Mouse (Mus musculus) embryonic facial prominence, embryonic 13.5 days (tissue): ENCODE data around the gene Crebl2. TPM values are rescaled to one million over a fixed set of nuclear protein-coding genes. Genes with fewer than 3 reads are reported as not detected.

Experiments used
- ATAC-seq: fragments of 200-750 bp; cut with Nextera tagmentation; 2 replicates; pipeline ENCODE4 v1.8.0; 2017; ENCODE audit warnings: low read depth; ENCODE audit not compliant: insufficient number of reproducible peaks, insufficient read depth, low FRiP score, low TSS enrichment
- H3K27ac ChIP-seq: fragments of 300-500 bp; sonication (generic); 2 replicates; pipeline ENCODE4 v1.5.1; 2015; ENCODE audit warnings: moderate library complexity, mild to moderate bottlenecking, inconsistent platforms
- H3K27me3 ChIP-seq: fragments of 300-500 bp; sonication (generic); 2 replicates; pipeline ENCODE4 v1.6.1; 2015; ENCODE audit warnings: mild to moderate bottlenecking, inconsistent platforms
- H3K36me3 ChIP-seq: fragments of 300-500 bp; sonication (generic); 2 replicates; pipeline ENCODE4 v1.6.1; 2015; ENCODE audit warnings: mild to moderate bottlenecking, inconsistent platforms
- H3K4me1 ChIP-seq: fragments of 300-500 bp; sonication (generic); 2 replicates; pipeline ENCODE4 v1.6.1; 2015; ENCODE audit warnings: inconsistent platforms
- H3K4me2 ChIP-seq: fragments of 300-500 bp; sonication (generic); 2 replicates; pipeline ENCODE4 v1.6.1; 2015; ENCODE audit warnings: moderate library complexity, mild to moderate bottlenecking, inconsistent platforms
- H3K4me3 ChIP-seq: fragments of 300-500 bp; sonication (generic); 2 replicates; pipeline ENCODE4 v1.5.1; 2015; ENCODE audit warnings: mild to moderate bottlenecking, inconsistent platforms
- H3K9ac ChIP-seq: fragments of 300-500 bp; sonication (generic); 2 replicates; pipeline ENCODE4 v1.6.1; 2015; ENCODE audit warnings: mild to moderate bottlenecking, inconsistent platforms
- H3K9me3 ChIP-seq: fragments of 300-500 bp; sonication (generic); 2 replicates; pipeline ENCODE4 v1.6.1; 2016; ENCODE audit warnings: inconsistent platforms
- WGBS: fragments of 180-500 bp; shearing (Covaris S2); methylation state at CpG from one replicate; pipeline ENCODE4 v1.1.7; 2015; ENCODE audit warnings: mixed read lengths; 5-methylcytosine and 5-hydroxymethylcytosine counted together
- polyA plus RNA-seq: library from polyadenylated mRNA; unstranded; fragments of >200 nt; fragmentation: Nextera tagmentation; extraction: Ambion mirVana; gene quantifications from 2 replicates; pipeline ENCODE4 v1.2.1, GENCODE M21; 2015

Gene Crebl2
- polyA plus RNA-seq, 1 experiment from 2014 or later: 3.2 TPM

DNA sequence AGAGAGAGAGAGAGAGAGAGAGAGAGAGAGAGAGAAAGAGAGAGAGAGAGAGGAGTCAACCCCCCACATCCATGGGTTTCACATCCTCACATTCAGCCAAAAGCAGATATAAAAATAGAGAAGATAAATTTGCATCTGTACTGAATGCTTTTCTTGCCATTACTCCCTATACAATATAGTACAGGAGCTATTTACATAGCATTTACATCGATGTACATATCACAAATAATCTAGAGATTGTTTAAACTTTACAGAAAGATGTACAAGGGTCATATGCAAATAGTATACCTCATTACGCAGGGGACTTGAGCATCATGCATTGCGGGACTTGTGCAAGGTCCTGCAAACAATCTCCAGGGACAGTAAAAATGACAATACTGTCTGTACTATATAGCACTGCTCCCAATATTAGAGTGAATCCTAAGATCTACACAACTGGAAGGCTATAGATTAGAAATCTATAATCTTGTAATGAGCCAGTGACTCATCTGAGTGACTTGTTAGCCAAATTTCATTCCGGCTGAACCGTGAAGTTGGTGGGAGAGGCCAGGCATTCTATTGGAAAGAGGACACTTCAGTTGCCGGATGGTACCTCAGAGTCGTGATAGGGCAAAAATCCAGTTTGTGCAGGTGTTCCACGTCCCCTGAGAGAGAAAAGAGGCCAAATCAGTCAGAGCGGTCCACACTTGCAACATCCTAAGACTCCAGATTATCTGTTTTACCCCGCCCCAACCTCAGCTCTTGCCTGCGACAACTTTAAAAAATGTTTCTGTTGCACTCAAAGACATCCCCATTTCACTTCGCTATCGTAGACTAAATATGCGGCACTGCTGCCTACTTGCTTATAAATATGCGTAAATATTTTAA lies 66.8 kb downstream of the Crebl2 start:
- peak overlapping the region; percentile 90 for H3K9ac ChIP-seq
- H3K36me3 ChIP-seq: 0 out of 2 replicates have a peak, but pooled peaks cover 5% of the 10 kb centered on the region
- H3K9me3 ChIP-seq: no peaks in the 10 kb centered on the region
- 58% methylated on average over 15 of the region's 15 CpGs for WGBS
- peaks cover 7% of the 10 kb centered on the region for H3K4me1 ChIP-seq
- peak overlapping the region; percentile 73 for H3K4me2 ChIP-seq
- H3K4me3 ChIP-seq: peak overlapping the region; percentile 59
- peak overlapping the region; percentile 100; the same call in 1 of the 2 replicates for H3K27ac ChIP-seq
- no peak for ATAC-seq
- H3K27me3 ChIP-seq: no peaks in the 10 kb centered on the region

DNA sequence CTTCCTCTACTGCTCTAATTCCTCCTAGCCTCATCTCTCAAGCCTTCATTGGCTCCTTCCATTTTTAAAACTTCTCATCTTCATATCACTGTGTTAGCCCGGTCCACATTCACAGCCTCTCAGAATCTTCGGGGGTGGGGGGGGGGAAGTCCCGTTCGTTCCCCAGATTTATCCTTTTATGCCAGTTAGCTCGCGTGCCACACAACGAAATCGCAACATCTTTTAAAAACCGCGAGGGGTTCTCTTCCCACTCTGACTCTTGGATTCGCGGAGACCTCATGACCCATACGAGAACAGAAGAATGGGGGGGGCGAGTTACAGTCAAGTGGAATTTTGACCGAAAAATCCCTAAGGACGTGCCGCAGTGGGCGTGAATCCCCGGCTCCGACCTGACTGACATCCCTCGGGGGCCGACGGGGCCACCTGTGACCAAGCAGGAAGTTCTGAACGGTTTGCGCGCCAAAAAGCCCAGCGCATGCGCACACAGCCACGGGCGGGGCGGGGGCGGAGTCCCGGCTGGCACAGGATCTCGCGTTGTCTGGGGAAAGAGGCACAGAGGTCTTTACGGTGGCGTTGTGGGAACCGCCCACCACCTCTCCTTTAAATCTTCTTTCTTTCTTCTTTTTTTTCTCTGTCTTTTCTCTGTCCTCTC lies 67.6 kb downstream of the Crebl2 start:
- Histone ChIP-seq H3K9me3 (no peaks in the 10 kb centered on the region), H3K27ac (peak overlapping the region; percentile 100), H3K36me3 (0 out of 2 replicates have a peak, but pooled peaks cover 5% of the 10 kb centered on the region), H3K4me3 (peak overlapping the region; percentile 59), H3K4me1 (peaks cover 7% of the 10 kb centered on the region), H3K27me3 (no peaks in the 10 kb centered on the region), H3K9ac (peak overlapping the region; percentile 90), H3K4me2 (peak overlapping the region; percentile 73)
- WGBS: 1% methylated on average over 38 of the region's 38 CpGs
- ATAC-seq: peak; percentile 91

DNA sequence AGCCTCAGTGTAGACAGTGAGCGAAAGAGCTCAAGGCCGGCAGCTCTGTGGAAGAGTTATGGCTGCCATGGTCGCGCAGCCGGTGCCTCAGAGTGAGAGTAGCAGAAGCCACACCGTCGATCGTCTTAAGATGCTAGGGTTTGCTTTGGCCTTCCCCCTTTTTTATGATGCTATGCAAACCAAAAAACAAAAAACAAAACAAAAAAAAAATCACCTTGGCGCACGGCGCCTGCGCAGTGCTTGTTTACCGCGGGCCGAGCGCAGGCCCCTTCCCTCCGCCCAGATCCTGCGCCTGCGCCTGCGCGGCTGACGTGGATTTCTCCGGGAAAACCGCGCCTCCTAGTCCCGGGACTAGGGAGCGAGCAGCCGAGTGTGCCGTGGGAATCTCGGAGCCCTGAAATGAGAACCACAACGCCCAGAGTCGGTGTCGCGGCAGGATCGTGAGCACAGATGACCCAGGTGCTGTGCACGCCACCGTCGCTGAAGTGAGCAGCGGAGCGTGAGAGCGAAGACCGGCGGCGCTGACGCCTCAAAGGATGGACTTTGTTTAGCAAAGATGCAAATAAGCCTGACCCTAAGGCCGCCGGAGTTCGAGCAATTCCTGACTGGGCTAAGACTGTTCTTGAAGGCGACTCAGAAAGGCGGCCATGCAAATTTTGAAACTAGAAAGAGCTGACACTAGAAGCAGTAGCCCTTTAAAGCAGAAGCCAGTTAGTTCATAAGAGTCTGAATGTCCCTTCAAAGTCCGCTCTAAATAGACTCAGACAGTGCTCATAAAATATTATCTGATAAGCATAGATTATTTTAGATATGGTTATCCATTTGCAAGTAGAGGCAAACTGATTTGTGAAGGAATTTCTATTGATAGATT lies 68.4 kb downstream of the Crebl2 start, which contains the start of gene Gpr19:
Gpr19 (minus strand) TSS at position 484 of the 871 bp plus-strand sequence.
- H3K36me3 ChIP-seq: 0 out of 2 replicates have a peak, but pooled peaks cover 5% of the 10 kb centered on the region
- H3K4me1 ChIP-seq: peaks cover 7% of the 10 kb centered on the region
- no peaks in the 10 kb centered on the region for H3K27me3 ChIP-seq
- peak; percentile 93 for ATAC-seq
- peak within 1 kb of the TSS; percentile 73 for H3K4me2 ChIP-seq
- peak within 1 kb of the TSS; percentile 59 for H3K4me3 ChIP-seq
- H3K9ac ChIP-seq: peak within 1 kb of the TSS; percentile 90
- no peaks in the 10 kb centered on the region for H3K9me3 ChIP-seq
- WGBS: 1% methylated on average over 51 of the region's 51 CpGs
- H3K27ac ChIP-seq: peak within 1 kb of the TSS; percentile 100

DNA sequence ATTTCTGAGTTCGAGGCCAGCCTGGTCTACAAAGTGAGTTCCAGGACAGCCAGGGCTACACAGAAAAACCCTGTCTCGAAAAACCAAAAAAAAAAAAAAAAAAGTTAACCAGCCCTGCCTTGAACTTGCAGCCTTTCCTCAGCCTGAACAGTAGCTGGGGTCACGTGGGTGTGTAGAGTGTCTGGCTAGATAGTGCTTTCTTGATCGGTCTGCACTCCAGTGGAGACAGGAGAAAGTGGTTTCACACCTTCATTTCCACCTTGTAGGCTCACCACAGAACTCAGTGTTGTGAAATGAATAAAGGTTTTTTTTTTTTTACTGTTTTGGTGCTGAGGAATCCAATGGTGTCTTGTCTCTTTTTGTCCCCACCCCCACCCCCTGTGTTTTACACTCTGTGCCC lies 73.4 kb downstream of the Crebl2 start:
- no peaks in the 10 kb centered on the region for H3K4me1 ChIP-seq
- H3K9ac ChIP-seq: no peak overlapping the region
- WGBS: 83% methylated on average over 4 of the region's 4 CpGs
- no peaks in the 10 kb centered on the region for H3K27me3 ChIP-seq
- H3K4me3 ChIP-seq: no peak overlapping the region
- H3K9me3 ChIP-seq: no peaks in the 10 kb centered on the region
- H3K27ac ChIP-seq: no peak overlapping the region
- H3K4me2 ChIP-seq: no peak overlapping the region
- no peaks in the 10 kb centered on the region for H3K36me3 ChIP-seq
- ATAC-seq: no peak

DNA sequence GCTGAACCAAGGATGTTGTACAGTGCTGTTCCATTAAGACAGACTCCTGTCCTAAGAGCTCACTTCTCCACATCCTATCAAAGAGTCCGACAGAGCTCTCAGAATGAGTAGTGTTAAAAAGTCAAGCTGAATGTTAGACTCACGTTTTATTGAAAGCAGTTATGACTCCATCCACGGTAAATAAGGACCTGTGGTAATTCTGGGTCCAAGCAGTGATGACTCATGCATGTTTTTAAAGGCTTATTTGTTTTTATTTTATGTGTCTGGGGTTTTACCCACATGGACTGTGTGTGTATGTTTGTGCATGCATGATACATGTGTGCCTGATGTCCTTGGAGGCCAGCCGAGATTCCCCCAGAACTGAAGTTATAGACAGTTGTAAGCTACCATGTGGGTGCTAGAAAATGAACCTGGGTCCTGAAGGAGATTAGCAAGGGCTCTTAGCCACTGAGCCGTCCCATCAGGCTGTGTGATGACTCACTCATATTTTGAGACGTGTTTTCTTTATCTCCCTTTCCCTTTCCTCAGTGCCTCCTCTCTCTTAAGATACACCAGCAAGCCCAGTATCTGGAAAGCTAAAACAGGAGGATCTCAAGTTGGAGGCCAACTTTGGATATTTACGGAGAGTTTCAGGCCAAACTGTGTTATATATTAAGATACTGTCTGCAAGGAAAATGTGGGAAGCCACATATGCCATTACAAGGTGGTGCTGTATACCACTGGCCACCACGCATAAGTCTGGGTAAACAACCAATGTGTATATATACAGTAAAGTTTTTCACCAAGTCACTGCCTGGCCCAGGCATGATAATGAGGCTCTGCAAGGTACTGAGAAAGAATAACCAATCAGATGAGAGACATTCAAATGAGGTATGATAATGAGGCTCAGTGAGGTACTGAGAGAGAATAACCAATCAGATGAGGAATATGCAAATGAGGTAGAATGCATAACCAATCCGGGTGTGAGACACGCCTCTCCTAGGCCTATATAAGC lies 74.2 kb downstream of the Crebl2 start:
- Histone ChIP-seq H3K4me1 (no peaks in the 10 kb centered on the region), H3K36me3 (no peaks in the 10 kb centered on the region), H3K9ac (no peak overlapping the region), H3K4me2 (no peak overlapping the region), H3K9me3 (no peaks in the 10 kb centered on the region), H3K27ac (no peak overlapping the region), H3K27me3 (no peaks in the 10 kb centered on the region), H3K4me3 (no peak overlapping the region)
- WGBS: 88% methylated on average over 10 of the region's 10 CpGs
- ATAC-seq: no peak

DNA sequence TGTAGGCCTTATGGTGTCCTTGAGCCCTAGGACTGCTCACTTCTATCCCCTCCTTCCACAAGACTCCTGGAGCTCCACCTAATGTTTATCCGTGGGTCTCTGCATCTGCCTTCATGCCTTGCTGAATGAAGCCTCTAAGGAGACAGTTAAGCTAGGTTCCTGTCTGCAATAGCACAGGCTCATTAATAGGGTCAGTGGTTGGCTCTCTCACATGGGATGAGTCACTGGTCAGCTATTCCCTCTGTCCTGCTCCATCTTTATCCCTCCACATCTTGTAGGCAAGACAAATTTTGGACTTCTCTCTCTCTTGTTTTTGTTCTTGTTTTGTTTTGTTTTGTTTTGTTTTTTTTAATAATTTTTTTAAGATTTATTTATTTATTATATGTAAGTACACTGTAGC lies 75.9 kb downstream of the Crebl2 start:
- Histone ChIP-seq H3K4me2 (no peak overlapping the region), H3K9me3 (no peaks in the 10 kb centered on the region), H3K27me3 (no peaks in the 10 kb centered on the region), H3K4me1 (no peaks in the 10 kb centered on the region), H3K9ac (no peak overlapping the region), H3K27ac (no peak overlapping the region), H3K4me3 (no peak overlapping the region), H3K36me3 (no peaks in the 10 kb centered on the region)
- no peak for ATAC-seq
- 78% methylated on average over 1 of the region's 1 CpGs for WGBS

Other genes starting within 250 kb of the Crebl2 start
- 2.0 and 2.1 TPM in 2 replicates for gene Mansc1, start 197.7 kb upstream of the Crebl2 start, polyA plus RNA-seq
- 21.3 and 23.1 TPM in 2 replicates for gene Borcs5, start 190.6 kb upstream of the Crebl2 start, polyA plus RNA-seq
- gene Dusp16, start 37.5 kb upstream of the Crebl2 start, polyA plus RNA-seq: 14.3 and 18.0 TPM in 2 replicates
- gene Gpr19, start 68.4 kb downstream of the Crebl2 start, polyA plus RNA-seq: 9.1 TPM in 2 replicates
- 18.9 and 24.4 TPM in 2 replicates for gene Cdkn1b, start 90.2 kb downstream of the Crebl2 start, polyA plus RNA-seq
- gene Apold1, start 151.6 kb downstream of the Crebl2 start, polyA plus RNA-seq: 3.8 and 4.2 TPM in 2 replicates
- 124 and 125 TPM in 2 replicates for gene Ddx47, start 181.5 kb downstream of the Crebl2 start, polyA plus RNA-seq
- gene Gprc5a, start 235.5 kb downstream of the Crebl2 start, polyA plus RNA-seq: 1.8 TPM in 2 replicates